Mouse (Mus musculus): ENCODE data around the gene Gfap. TPM values are rescaled to one million over a fixed set of nuclear protein-coding genes. Genes with fewer than 3 reads are reported as not detected.

The Gfap gene
- total and polyA plus RNA-seq, 2 experiments from 2014 or later, result 0.10 TPM; not detected in 1

DNA sequence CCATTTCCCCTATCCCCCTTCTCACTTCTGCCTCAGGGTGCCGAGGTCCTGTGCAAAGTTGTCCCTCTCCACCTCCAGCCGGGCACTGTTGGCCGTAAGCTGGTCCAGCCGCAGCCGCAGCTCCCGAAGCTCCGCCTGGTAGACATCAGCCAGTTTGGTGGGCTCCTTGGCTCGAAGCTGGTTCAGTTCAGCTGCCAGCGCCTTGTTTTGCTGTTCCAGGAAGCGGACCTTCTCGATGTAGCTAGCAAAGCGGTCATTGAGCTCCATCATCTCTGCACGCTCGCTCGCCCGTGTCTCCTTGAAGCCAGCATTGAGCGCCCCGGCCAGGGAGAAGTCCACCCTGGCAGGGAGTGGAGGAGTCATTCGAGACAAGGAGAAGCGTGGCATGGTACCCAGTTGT, 4.1 kb downstream of the Gfap start:
- no peak overlapping the region for H3K4me2 ChIP-seq (ENCODE audit: low read depth, low read length)
- ATAC-seq (ENCODE audit: insufficient read depth, low read depth) (no peak), DNase-seq (ENCODE audit: low spot score) (no peak)
- H3K36me3 ChIP-seq (replicated peaks; ENCODE audit: control insufficient read depth, insufficient read depth, low read length), result no peaks in the 10 kb centered on the region
- peaks cover 43% of the 10 kb centered on the region for H3K27me3 ChIP-seq (ENCODE audit: control insufficient read depth, insufficient read depth, low read length)
- TF ChIP-seq CTCF (IDR thresholded peaks at IDR 0.05; ENCODE audit: low read depth) (no peak), EP300 (IDR thresholded peaks at IDR 0.05; ENCODE audit: low read depth) (no peak)
- H3K4me1 ChIP-seq (ENCODE audit: control insufficient read depth, insufficient read depth), result 0 out of 2 replicates have a peak, but pooled peaks cover 3% of the 10 kb centered on the region
- H3K4me3 ChIP-seq (ENCODE audit: low read depth, low read length), result no peak overlapping the region
- no peak overlapping the region for H3K27ac ChIP-seq (ENCODE audit: low read depth)
- WGBS, result 75% methylated on average over 20 of the region's 20 CpGs
- no peaks in the 10 kb centered on the region for H3K9me3 ChIP-seq (replicated peaks; ENCODE audit: control insufficient read depth, low read length)
- H3K9ac ChIP-seq (replicated peaks; ENCODE audit: low read depth, low read length), result no peak overlapping the region

- 53% methylated on average over 9 of the region's 9 CpGs for WGBS
- no peak overlapping the region for H3K4me3 ChIP-seq (ENCODE audit: low read depth, low read length)
- H3K4me2 ChIP-seq (ENCODE audit: low read depth, low read length), result no peak overlapping the region
- H3K27me3 ChIP-seq (ENCODE audit: control insufficient read depth, insufficient read depth, low read length), result peaks cover 43% of the 10 kb centered on the region
- no peaks in the 10 kb centered on the region for H3K9me3 ChIP-seq (replicated peaks; ENCODE audit: control insufficient read depth, low read length)
- H3K4me1 ChIP-seq (ENCODE audit: control insufficient read depth, insufficient read depth), result 0 out of 2 replicates have a peak, but pooled peaks cover 3% of the 10 kb centered on the region
- no peak overlapping the region for H3K9ac ChIP-seq (replicated peaks; ENCODE audit: low read depth, low read length)
- ATAC-seq (ENCODE audit: insufficient read depth, low read depth) (no peak), DNase-seq (ENCODE audit: low spot score) (no peak)
- H3K27ac ChIP-seq (ENCODE audit: low read depth), result no peak overlapping the region
- no peak for TF ChIP-seq CTCF (IDR thresholded peaks at IDR 0.05; ENCODE audit: low read depth)
- TF ChIP-seq EP300 (IDR thresholded peaks at IDR 0.05; ENCODE audit: low read depth), result no peak
- no peaks in the 10 kb centered on the region for H3K36me3 ChIP-seq (replicated peaks; ENCODE audit: control insufficient read depth, insufficient read depth, low read length)
Observed at GRCm38 (mm10) chr11:102895779-102896178, 4.9 kb downstream of the Gfap start.

DNA sequence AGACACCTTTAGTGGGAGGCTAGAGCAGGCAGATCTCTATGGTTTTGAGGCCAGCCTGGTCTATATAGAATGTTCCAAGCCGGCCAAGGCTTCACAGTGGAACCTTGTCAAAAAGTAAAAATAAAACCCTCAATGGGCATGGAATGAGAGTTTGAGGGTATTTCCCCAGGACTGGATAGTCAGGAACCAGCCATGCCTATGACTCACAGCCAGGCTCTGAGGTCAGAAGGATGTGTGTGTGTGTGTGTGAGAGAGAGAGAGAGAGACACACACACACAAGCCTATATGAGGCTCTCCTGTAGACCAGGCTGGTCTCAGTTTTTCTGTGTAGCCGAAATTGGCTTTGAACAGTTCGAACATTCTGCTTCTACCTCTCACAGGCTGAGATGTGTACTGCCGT, 6.0 kb downstream of the Gfap start:
- H3K9ac ChIP-seq (replicated peaks; ENCODE audit: low read depth, low read length), result no peak overlapping the region
- 83% methylated on average over 4 of the region's 4 CpGs for WGBS
- H3K27me3 ChIP-seq (ENCODE audit: control insufficient read depth, insufficient read depth, low read length), result peaks cover 43% of the 10 kb centered on the region
- DNase-seq (ENCODE audit: low spot score) (no peak), ATAC-seq (ENCODE audit: insufficient read depth, low read depth) (no peak)
- TF ChIP-seq EP300 (IDR thresholded peaks at IDR 0.05; ENCODE audit: low read depth) (no peak), CTCF (IDR thresholded peaks at IDR 0.05; ENCODE audit: low read depth) (no peak)
- no peak overlapping the region for H3K4me3 ChIP-seq (ENCODE audit: low read depth, low read length)
- H3K4me1 ChIP-seq (ENCODE audit: control insufficient read depth, insufficient read depth), result 0 out of 2 replicates have a peak, but pooled peaks cover 3% of the 10 kb centered on the region
- H3K27ac ChIP-seq (ENCODE audit: low read depth), result no peak overlapping the region
- no peaks in the 10 kb centered on the region for H3K36me3 ChIP-seq (replicated peaks; ENCODE audit: control insufficient read depth, insufficient read depth, low read length)
- H3K9me3 ChIP-seq (replicated peaks; ENCODE audit: control insufficient read depth, low read length), result no peaks in the 10 kb centered on the region
- H3K4me2 ChIP-seq (ENCODE audit: low read depth, low read length), result no peak overlapping the region

DNA sequence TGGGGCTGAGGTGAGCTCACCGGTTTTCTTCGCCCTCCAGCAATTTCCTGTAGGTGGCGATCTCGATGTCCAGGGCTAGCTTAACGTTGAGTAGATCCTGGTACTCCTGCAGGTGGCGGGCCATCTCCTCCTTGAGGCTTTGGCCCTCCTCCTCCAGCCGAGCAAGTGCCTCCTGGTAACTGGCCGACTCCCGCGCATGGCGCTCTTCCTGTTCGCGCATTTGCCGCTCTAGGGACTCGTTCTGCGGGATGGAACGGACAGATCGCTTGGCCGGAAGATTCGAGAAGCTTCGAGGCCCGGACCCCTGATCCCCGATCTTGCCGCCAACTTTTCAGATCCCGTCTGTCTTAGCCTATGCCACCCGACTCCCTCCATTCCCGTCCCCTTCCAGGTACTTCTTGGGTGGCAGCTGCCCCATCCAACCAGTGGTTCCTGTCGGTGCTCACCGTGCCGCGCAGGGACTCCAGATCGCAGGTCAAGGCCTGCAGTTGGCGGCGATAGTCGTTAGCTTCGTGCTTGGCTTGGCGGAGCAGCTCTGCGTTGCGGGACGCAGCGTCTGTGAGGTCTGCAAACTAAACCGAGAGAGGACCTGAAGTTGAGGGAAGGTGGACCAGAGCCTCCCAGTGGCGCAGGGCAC, 7.6 kb downstream of the Gfap start:
- H3K27me3 ChIP-seq (ENCODE audit: control insufficient read depth, insufficient read depth, low read length), result peaks cover 43% of the 10 kb centered on the region
- H3K9ac ChIP-seq (replicated peaks; ENCODE audit: low read depth, low read length), result 0 out of 2 replicates have a peak overlapping the region, but pooled peaks have one; percentile 30
- peak; percentile 76 for DNase-seq (ENCODE audit: low spot score)
- H3K9me3 ChIP-seq (replicated peaks; ENCODE audit: control insufficient read depth, low read length), result no peaks in the 10 kb centered on the region
- 0 out of 2 replicates have a peak, but pooled peaks cover 3% of the 10 kb centered on the region for H3K4me1 ChIP-seq (ENCODE audit: control insufficient read depth, insufficient read depth)
- ATAC-seq (ENCODE audit: insufficient read depth, low read depth), result peak; percentile 48; the same call in 1 of the 2 replicates
- H3K4me2 ChIP-seq (ENCODE audit: low read depth, low read length), result peak overlapping the region; percentile 58
- 4% methylated on average over 43 of the region's 43 CpGs for WGBS
- no peaks in the 10 kb centered on the region for H3K36me3 ChIP-seq (replicated peaks; ENCODE audit: control insufficient read depth, insufficient read depth, low read length)
- H3K27ac ChIP-seq (ENCODE audit: low read depth), result no peak overlapping the region
- TF ChIP-seq CTCF (IDR thresholded peaks at IDR 0.05; ENCODE audit: low read depth) (peak; percentile 71), EP300 (IDR thresholded peaks at IDR 0.05; ENCODE audit: low read depth) (no peak)
- peak overlapping the region; percentile 30 for H3K4me3 ChIP-seq (ENCODE audit: low read depth, low read length)

DNA sequence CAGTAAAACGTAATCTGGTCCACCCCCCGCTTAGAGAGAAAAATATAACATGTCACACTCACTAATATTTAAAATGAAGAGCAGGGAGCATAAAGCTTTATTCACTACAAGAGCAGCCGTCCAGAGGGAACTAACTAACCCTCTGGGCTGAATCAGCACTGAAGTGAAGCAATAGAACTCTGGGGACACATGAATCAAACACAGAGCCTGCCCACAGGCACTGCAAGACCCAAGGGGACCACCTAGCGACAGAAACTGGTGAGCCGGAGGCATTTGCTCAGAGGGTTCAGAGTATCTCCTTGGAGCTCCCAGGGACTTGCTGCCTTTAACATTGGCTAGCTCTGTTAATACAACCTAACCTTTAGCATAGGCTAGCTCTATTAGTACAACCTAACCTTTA, 10.6 kb downstream of the Gfap start:
- Histone ChIP-seq H3K4me2 (ENCODE audit: low read depth, low read length) (no peak overlapping the region), H3K4me3 (ENCODE audit: low read depth, low read length) (no peak overlapping the region), H3K9me3 (replicated peaks; ENCODE audit: control insufficient read depth, low read length) (no peaks in the 10 kb centered on the region), H3K9ac (replicated peaks; ENCODE audit: low read depth, low read length) (no peak overlapping the region), H3K4me1 (ENCODE audit: control insufficient read depth, insufficient read depth) (0 out of 2 replicates have a peak, but pooled peaks cover 3% of the 10 kb centered on the region), H3K27me3 (ENCODE audit: control insufficient read depth, insufficient read depth, low read length) (peaks cover 31% of the 10 kb centered on the region), H3K36me3 (replicated peaks; ENCODE audit: control insufficient read depth, insufficient read depth, low read length) (no peaks in the 10 kb centered on the region), H3K27ac (ENCODE audit: low read depth) (no peak overlapping the region)
- DNase-seq (ENCODE audit: low spot score) (no peak), ATAC-seq (ENCODE audit: insufficient read depth, low read depth) (no peak)
- TF ChIP-seq CTCF (IDR thresholded peaks at IDR 0.05; ENCODE audit: low read depth) (no peak), EP300 (IDR thresholded peaks at IDR 0.05; ENCODE audit: low read depth) (no peak)
- WGBS, result 71% methylated on average over 5 of the region's 5 CpGs

DNA sequence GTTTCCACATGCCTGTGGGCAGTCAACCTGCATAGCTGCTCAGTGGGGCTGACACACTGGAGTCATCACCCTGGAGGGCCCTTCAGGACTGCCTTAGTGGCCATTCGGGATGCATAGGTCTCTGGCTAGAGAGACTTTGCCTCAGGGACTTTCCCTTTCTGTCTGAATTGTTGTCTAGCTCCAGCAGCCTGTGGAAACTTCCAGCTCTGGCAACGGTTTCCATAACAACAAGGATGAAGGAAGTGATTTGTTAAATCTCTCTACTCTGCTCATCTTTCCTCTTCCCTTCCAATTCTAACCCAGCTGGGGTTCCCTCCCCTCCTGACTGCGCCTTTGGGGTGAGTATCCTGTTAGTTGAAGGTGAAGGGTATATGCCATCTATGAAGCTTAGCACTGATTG, 12.6 kb downstream of the Gfap start:
- 55% methylated on average over 3 of the region's 3 CpGs for WGBS
- Histone ChIP-seq H3K36me3 (replicated peaks; ENCODE audit: control insufficient read depth, insufficient read depth, low read length) (no peaks in the 10 kb centered on the region), H3K4me2 (ENCODE audit: low read depth, low read length) (no peak overlapping the region), H3K27me3 (ENCODE audit: control insufficient read depth, insufficient read depth, low read length) (peaks cover 12% of the 10 kb centered on the region), H3K9ac (replicated peaks; ENCODE audit: low read depth, low read length) (no peak overlapping the region), H3K27ac (ENCODE audit: low read depth) (no peak overlapping the region), H3K4me1 (ENCODE audit: control insufficient read depth, insufficient read depth) (peaks cover 9% of the 10 kb centered on the region), H3K4me3 (ENCODE audit: low read depth, low read length) (no peak overlapping the region), H3K9me3 (replicated peaks; ENCODE audit: control insufficient read depth, low read length) (no peaks in the 10 kb centered on the region)
- no peak for DNase-seq (ENCODE audit: low spot score)
- no peak for ATAC-seq (ENCODE audit: insufficient read depth, low read depth)
- no peak for TF ChIP-seq CTCF (IDR thresholded peaks at IDR 0.05; ENCODE audit: low read depth)
- no peak for TF ChIP-seq EP300 (IDR thresholded peaks at IDR 0.05; ENCODE audit: low read depth)

Data from heart, postnatal 0 days (tissue).